Mouse (Mus musculus) olfactory bulb, adult 2 months (tissue): Measurements from ENCODE around the gene Faf1. TPM values are rescaled to one million over a fixed set of nuclear protein-coding genes. Genes with fewer than 3 reads are reported as not detected.

Experiments used
- H3K27ac ChIP-seq: fragments of 200-500 bp; 2 replicates; pipeline ENCODE4 v1.5.1; 2012; ENCODE audit warnings: low read depth, low read length; ENCODE audit not compliant: insufficient read depth
- H3K4me1 ChIP-seq: fragments of 200-500 bp; 2 replicates; pipeline ENCODE4 v1.6.1; 2012; ENCODE audit warnings: low read length; ENCODE audit not compliant: control insufficient read depth, insufficient read depth
- H3K4me3 ChIP-seq: fragments of 200-500 bp; 2 replicates; pipeline ENCODE4 v1.5.1; 2012; ENCODE audit warnings: mild to moderate bottlenecking, low read depth, low read length, moderate library complexity; ENCODE audit not compliant: insufficient read depth
- CTCF ChIP-seq: fragments of 200-500 bp; IDR thresholded peaks from 2 replicates; pipeline ENCODE4 v1.5.1; 2012; ENCODE audit warnings: low read depth, mild to moderate bottlenecking, low read length, moderate library complexity; ENCODE audit not compliant: insufficient read depth
- POLR2A ChIP-seq: fragments of 200-500 bp; IDR thresholded peaks from 2 replicates; pipeline ENCODE4 v1.6.1; 2012; ENCODE audit warnings: mild to moderate bottlenecking, low read depth, low read length, moderate library complexity; ENCODE audit not compliant: insufficient read depth
- WGBS: fragments of 180-500 bp; shearing (Covaris S2); methylation state at CpG from one replicate; pipeline ENCODE4 v1.1.7; 2018; 5-methylcytosine and 5-hydroxymethylcytosine counted together
- polyA plus RNA-seq: library from polyadenylated mRNA; stranded (reverse); fragments of >200 nt; gene quantifications from 2 replicates; pipeline ENCODE4 v1.2.4, GENCODE M21; 2012; ENCODE audit warnings: low replicate concordance; ENCODE audit not compliant: missing spikeins, insufficient read depth, insufficient read length

Gene Faf1
- polyA plus RNA-seq, 1 experiment: not detected

GRCm38 (mm10) chr4:109981871-109982680 is 305.7 kb downstream of the Faf1 start:
- TF ChIP-seq CTCF (no peak), POLR2A (no peak)
- Histone ChIP-seq H3K27ac (no peak overlapping the region), H3K4me1 (peaks cover 30% of the 10 kb centered on the region), H3K4me3 (peak overlapping the region; percentile 30)
- 5% methylated on average over 99 of the region's 99 CpGs for WGBS

DNA sequence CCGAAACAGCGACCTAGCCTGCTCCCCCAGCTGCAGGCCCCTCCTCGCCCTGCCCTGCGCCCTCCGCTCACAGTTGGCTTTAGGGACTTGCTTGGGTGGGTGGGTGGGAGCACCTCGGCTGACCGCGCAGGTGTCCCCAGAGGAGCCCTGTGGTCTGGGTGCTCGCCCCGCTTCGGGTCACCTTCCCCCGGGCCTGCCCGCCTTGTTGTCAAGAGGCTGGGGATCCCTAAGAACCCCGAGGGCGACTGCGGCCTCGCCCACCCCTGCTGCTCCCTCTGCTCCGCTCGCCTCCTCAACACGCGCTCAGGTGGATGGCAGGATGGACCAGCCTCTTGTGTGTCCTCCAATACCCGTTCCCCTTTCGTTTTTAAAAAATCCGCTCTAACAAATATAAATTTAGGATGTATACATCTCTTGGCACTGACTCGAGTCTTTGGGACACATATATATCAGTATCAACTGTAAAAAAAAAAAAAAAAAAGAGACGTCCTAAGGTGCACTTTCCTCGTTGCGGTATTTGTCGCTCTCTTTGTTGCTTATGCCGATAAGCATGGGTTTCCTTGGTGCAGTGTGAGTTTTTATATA is 306.4 kb downstream of the Faf1 start:
- Histone ChIP-seq H3K27ac (no peak overlapping the region), H3K4me1 (peaks cover 23% of the 10 kb centered on the region), H3K4me3 (peak overlapping the region; percentile 30; the same call in 1 of the 2 replicates)
- TF ChIP-seq POLR2A (no peak), CTCF (no peak)
- WGBS: 22% methylated on average over 30 of the region's 30 CpGs

DNA sequence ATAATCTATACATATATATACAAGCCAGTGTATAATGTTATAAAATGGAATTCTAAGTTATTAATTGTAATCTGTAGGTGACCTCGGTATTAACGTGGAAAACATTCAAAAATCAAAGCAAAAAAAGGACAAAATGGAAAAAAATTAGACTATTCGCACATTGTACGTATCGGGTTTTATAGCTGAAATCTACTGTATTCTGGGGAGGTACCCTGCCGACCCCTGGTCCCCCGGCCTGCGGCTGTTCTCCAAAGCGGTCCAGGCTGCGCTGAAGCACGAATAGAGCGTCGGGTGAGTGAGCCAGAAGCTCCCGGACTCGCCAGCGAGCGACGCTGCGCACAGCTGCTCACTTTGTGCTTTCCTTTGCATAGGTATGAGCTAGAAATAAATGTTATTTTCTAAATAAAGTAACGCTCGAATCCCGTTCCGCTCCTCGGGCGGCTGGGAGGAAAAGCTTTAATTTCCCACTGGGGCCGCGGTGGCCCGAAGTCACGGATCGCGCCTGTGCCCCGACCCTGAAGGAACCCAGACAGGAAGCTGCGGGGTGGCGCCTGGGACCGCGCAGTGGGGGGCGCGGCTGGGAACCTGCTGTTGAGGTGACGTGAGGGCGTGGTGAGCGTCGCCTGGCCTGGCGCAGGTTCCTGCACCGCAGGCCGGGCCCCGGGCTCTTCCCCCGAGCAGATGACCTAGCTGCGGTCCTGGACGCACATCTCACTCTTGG is 307.1 kb downstream of the Faf1 start:
- 15% methylated on average over 49 of the region's 49 CpGs for WGBS
- TF ChIP-seq CTCF (no peak), POLR2A (no peak)
- no peak overlapping the region for H3K4me3 ChIP-seq
- H3K27ac ChIP-seq: no peak overlapping the region
- H3K4me1 ChIP-seq: peaks cover 17% of the 10 kb centered on the region

DNA sequence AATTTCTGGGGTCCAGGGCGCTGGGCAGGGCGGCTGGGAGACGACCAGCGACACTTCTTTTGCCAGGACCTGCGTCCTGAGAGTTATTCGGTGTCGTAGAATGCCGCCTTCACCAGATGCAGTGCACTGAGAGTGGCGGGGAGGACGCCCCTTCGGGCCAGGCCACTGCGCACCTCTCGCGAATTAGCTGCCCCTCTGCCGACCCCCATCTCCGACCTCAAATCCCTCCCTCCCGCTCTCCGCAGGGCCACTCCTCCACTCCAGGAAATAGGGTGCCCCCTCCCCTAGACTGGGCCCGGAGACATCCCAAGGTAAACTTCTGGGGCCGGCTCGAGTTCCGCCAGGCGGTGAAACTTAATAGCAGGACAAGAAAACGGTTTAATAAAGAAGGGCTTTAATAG is 307.6 kb downstream of the Faf1 start:
- 13% methylated on average over 24 of the region's 24 CpGs for WGBS
- TF ChIP-seq POLR2A: no peak
- no peak for TF ChIP-seq CTCF
- no peak overlapping the region for H3K4me3 ChIP-seq
- H3K27ac ChIP-seq: no peak overlapping the region
- H3K4me1 ChIP-seq: peaks cover 17% of the 10 kb centered on the region

DNA sequence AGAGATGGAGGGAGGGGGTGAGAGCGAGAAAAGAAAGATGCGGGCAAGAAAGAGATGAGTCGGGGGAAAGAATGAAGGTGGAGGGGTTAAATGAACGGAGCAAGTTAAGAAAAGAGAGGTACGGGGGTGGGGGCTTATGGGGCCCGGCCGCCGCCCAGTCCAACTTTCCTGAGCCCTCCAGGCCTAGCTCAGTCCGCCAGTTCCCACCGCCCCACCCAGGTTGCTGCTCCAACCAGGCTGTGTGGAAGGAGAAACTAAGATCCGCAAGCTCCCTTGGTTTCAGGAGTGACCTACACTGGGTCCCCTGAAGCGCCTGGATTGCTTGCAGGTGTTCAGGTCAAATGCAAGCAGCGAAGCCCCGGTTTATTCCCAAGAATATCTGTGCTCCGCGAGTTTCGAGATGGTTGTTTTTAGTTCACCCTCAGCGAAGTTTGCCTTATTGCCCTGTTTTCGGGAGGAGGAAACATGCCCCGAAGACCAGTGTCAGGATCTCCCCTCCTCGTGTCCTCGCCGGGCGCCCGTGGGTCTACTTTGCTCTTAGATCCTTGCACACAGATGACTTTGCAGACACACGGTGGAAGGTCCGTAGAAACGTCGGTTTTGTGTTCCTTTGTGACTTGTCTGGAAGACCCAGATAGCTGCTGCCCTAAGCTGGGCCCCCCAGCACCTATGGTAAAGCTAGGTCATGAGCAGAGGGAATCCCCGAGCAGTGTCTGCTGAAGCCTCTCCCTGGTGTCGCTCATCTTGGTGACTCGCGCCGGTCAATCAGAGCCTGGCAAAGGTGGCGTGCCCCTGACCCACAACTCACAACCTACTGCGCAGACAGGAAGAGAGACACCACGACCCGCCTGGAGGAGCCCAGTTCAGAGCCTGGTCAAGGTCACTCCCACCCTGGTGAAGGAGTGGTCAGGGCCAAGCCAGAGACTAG is 308.4 kb downstream of the Faf1 start:
- WGBS: 26% methylated on average over 38 of the region's 38 CpGs
- Histone ChIP-seq H3K4me3 (no peak overlapping the region), H3K4me1 (peaks cover 16% of the 10 kb centered on the region), H3K27ac (no peak overlapping the region)
- TF ChIP-seq POLR2A (no peak), CTCF (no peak)

DNA sequence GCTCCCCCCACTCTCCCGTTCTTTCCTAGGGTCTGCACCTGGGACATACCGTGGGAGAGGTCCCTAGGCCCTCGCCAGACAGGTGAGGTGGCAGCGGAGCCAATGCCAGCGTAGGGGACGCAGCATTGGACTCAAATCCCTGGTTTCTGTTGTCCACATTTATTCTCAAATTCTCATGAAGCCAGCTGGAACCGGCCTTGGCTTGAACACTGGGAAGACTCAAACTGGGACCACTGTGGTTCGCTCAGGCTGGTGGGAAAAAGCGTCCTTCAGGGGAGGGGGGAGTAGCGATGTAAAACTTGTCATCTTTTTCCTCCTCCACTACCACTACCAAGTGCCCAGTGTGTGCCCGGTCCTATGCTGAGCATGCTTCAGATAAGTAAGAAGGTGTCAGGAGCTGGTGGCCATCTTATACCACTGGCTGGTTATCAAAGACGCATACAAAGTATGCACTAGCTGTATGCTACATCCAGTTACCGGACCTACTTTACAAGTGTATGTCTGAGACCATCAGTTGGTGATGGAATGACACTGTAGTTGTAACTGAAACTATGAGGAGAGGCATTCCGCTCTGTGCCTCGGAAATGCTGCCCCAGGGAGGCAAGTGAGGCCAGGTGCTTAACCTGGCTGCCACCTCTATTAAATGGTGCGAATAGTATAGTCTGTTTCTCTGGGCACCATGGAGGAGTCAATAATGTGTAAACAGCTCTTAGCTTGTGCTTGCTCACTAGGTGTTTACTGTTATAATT is 309.2 kb downstream of the Faf1 start:
- H3K27ac ChIP-seq: no peak overlapping the region
- H3K4me1 ChIP-seq: peaks cover 12% of the 10 kb centered on the region
- 35% methylated on average over 16 of the region's 16 CpGs for WGBS

DNA sequence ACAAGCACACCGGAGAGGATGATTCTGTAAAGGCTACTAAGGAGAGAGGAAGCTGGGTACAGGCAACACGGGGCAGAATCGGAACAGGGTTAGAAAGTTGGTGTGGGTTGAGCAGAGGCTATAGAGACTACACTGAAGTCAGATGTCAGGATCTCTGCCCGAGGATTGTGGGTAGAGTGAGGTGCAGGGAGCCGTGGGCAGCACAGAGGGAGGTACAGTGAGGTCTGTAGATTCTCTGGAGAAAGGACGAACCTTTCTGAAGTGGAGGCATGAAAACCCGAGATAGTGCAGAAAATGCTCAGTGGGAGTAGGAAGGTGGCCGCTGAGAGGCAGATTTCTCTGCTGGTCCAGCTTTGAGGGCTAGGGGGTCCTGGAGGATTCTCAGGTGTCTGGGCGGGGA is 309.9 kb downstream of the Faf1 start:
- Histone ChIP-seq H3K4me1 (peaks cover 12% of the 10 kb centered on the region), H3K4me3 (no peak overlapping the region), H3K27ac (no peak overlapping the region)
- 31% methylated on average over 9 of the region's 9 CpGs for WGBS
- no peak for TF ChIP-seq CTCF
- no peak for TF ChIP-seq POLR2A

More for the DNA sequence above, 309.2 kb downstream of the Faf1 start:
- TF ChIP-seq CTCF: no peak
- TF ChIP-seq POLR2A: no peak
- H3K4me3 ChIP-seq: no peak overlapping the region

GRCm38 (mm10) chr4:109986748-109987355 is 310.5 kb downstream of the Faf1 start:
- Histone ChIP-seq H3K4me3 (no peak overlapping the region), H3K4me1 (peaks cover 10% of the 10 kb centered on the region), H3K27ac (no peak overlapping the region)
- WGBS: 47% methylated on average over 13 of the region's 13 CpGs
- TF ChIP-seq POLR2A (no peak), CTCF (no peak)
